Mouse (Mus musculus): ENCODE data around the gene Gypa.

Gene Gypa

DNA sequence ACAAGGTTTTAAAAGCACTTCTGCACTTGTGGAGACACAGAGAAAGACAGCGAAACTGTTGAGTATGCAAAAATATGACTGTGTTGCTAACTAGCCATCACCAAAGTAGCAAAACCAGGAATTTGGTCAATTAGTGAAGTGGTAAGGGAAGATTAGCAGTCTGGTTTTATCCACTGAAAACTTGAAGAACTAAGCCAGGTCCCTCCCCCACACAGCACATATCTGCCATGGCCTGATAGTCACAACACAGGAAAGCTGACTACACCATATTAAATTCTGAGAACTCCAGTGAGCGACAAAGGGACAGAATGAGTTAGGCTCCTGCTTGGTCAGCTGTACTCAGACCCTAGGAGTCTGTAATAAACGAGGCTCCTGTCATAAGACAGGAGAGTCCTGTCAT is 57.7 kb downstream of the Gypa start:
- DNase-seq = no peak

DNA sequence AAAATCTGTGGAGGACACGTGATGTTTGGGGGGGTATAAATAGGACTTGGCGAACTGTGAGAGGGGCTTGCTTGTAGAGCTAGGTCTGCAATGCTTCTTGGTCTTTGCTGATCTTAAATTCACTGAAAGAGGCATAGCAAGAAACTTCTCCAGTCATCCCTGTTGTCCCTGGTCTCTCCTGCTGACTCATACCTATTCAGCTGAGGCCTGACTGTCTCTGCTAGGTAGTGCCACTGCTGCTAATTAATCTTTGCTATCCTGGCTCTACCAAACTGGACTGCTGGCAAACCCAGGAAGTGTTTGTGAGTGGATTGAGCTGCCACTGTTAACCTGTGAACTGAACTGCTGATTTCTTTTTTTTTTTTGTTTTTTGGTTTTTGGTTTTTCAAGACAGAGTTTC is 61.4 kb downstream of the Gypa start:
- DNase-seq = no peak
